Mouse (Mus musculus) hindbrain, embryonic 15.5 days (tissue): ENCODE results near the gene Zfp568. TPM values are rescaled to one million over a fixed set of nuclear protein-coding genes. Genes with fewer than 3 reads are reported as not detected.

Experiments
- ATAC-seq: fragments of 200-750 bp; cut with Nextera tagmentation; 2 replicates; pipeline ENCODE4 v1.8.0; 2017; ENCODE audit warnings: low read depth, moderate number of reproducible peaks, moderate TSS enrichment; ENCODE audit not compliant: low FRiP score
- H3K27ac ChIP-seq: fragments of 300-500 bp; sonication (generic); replicated peaks from 2 replicates; pipeline ENCODE4 v1.5.1; 2015; ENCODE audit warnings: mild to moderate bottlenecking, inconsistent platforms
- H3K27me3 ChIP-seq: fragments of 300-500 bp; sonication (generic); 2 replicates; pipeline ENCODE4 v1.6.1; 2015; ENCODE audit warnings: control low read depth, inconsistent platforms
- H3K36me3 ChIP-seq: fragments of 300-500 bp; sonication (generic); 2 replicates; pipeline ENCODE4 v1.6.1; 2015; ENCODE audit warnings: control low read depth, inconsistent platforms
- H3K4me1 ChIP-seq: fragments of 300-500 bp; sonication (generic); replicated peaks from 2 replicates; pipeline ENCODE4 v1.6.1; 2015; ENCODE audit warnings: control low read depth, inconsistent platforms
- H3K4me2 ChIP-seq: fragments of 300-500 bp; sonication (generic); 2 replicates; pipeline ENCODE4 v1.6.1; 2015; ENCODE audit warnings: moderate library complexity, mild to moderate bottlenecking, inconsistent platforms
- H3K4me3 ChIP-seq: fragments of 300-500 bp; sonication (generic); 2 replicates; pipeline ENCODE4 v1.5.1; 2015; ENCODE audit warnings: mild to moderate bottlenecking, inconsistent platforms
- H3K9ac ChIP-seq: fragments of 300-500 bp; sonication (generic); 2 replicates; pipeline ENCODE4 v1.6.1; 2015; ENCODE audit warnings: inconsistent platforms
- H3K9me3 ChIP-seq: fragments of 300-500 bp; sonication (generic); 2 replicates; pipeline ENCODE4 v1.6.1; 2016; ENCODE audit warnings: control low read depth, inconsistent platforms
- WGBS: fragments of 180-500 bp; shearing (Covaris S2); methylation state at CpG from one replicate; pipeline ENCODE4 v1.1.7; 2015; 5-methylcytosine and 5-hydroxymethylcytosine counted together
- polyA plus RNA-seq: library from polyadenylated mRNA; unstranded; fragments of >200 nt; fragmentation: Nextera tagmentation; extraction: Ambion mirVana; gene quantifications from 2 replicates; pipeline ENCODE4 v1.2.1, GENCODE M21; 2015

Zfp568 gene
- polyA plus RNA-seq, 1 experiment from 2014 or later, result 4.9 TPM

DNA sequence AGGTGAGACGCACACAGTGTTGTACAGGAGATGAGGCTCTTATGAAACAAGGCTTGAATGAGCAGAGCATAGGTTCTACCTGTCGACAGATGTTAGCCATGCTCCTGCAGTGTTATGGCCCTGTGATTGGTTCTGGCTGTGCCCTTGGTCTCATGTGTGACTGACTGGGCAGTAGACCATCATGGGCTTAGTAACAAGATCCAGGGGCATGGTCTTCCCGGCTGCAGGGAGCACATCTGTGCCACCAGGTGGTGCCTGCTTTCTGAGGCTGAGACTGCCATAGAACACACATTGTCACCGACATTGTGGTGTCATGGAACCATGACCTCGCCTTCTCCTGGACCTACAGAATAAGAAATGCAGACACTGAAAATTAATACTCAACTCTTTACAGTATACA is 41.6 kb downstream of the Zfp568 start:
- Histone ChIP-seq H3K4me1 (no peaks in the 10 kb centered on the region), H3K4me3 (no peak overlapping the region), H3K27ac (no peak overlapping the region), H3K9me3 (no peaks in the 10 kb centered on the region), H3K27me3 (no peaks in the 10 kb centered on the region), H3K4me2 (no peak overlapping the region), H3K36me3 (peaks cover 26% of the 10 kb centered on the region), H3K9ac (no peak overlapping the region)
- 80% methylated on average over 5 of the region's 5 CpGs for WGBS
- ATAC-seq, result no peak

DNA sequence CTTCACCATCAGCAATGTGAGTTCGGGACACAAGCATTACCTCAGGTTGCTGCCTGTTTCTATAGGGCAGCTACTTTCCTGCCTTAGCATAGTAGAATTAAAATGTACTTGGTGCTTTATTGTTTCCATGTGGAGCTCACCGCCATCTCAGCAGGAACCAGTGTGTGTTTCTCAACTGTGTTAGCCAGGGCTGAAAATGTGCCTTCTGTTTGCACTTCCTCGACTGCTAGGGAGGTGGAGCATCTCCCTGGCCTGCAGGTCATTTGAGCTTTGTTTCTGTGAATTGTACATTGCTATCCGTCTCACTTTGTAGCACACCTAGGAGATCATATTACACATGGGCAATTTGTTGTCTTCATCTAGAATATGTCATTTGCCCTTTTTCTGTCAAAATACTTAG is 43.6 kb downstream of the Zfp568 start:
- 69% methylated on average over 4 of the region's 4 CpGs for WGBS
- Histone ChIP-seq H3K4me1 (no peaks in the 10 kb centered on the region), H3K27me3 (no peaks in the 10 kb centered on the region), H3K36me3 (peaks cover 22% of the 10 kb centered on the region), H3K4me3 (no peak overlapping the region), H3K9me3 (no peaks in the 10 kb centered on the region), H3K4me2 (no peak overlapping the region), H3K9ac (no peak overlapping the region), H3K27ac (no peak overlapping the region)
- ATAC-seq, result no peak

GRCm38 (mm10) chr7:30028572-30028971 is 44.8 kb downstream of the Zfp568 start:
- Histone ChIP-seq H3K27me3 (no peaks in the 10 kb centered on the region), H3K9me3 (no peaks in the 10 kb centered on the region), H3K36me3 (peaks cover 10% of the 10 kb centered on the region), H3K27ac (no peak overlapping the region), H3K4me2 (no peak overlapping the region), H3K9ac (no peak overlapping the region), H3K4me1 (no peaks in the 10 kb centered on the region), H3K4me3 (no peak overlapping the region)
- ATAC-seq, result no peak
- WGBS, result 94% methylated on average over 3 of the region's 3 CpGs

- H3K4me1 ChIP-seq, result no peaks in the 10 kb centered on the region
- H3K27ac ChIP-seq, result no peak overlapping the region
- H3K4me2 ChIP-seq, result no peak overlapping the region
- H3K36me3 ChIP-seq, result peaks cover 11% of the 10 kb centered on the region; the same call in 1 of the 2 replicates
- no peak overlapping the region for H3K9ac ChIP-seq
- no peaks in the 10 kb centered on the region for H3K9me3 ChIP-seq
- no peaks in the 10 kb centered on the region for H3K27me3 ChIP-seq
- no peak overlapping the region for H3K4me3 ChIP-seq
- ATAC-seq, result no peak
- WGBS, result 38% methylated on average over 6 of the region's 6 CpGs
Observed at GRCm38 (mm10) chr7:30030677-30031076, 46.9 kb downstream of the Zfp568 start.

DNA sequence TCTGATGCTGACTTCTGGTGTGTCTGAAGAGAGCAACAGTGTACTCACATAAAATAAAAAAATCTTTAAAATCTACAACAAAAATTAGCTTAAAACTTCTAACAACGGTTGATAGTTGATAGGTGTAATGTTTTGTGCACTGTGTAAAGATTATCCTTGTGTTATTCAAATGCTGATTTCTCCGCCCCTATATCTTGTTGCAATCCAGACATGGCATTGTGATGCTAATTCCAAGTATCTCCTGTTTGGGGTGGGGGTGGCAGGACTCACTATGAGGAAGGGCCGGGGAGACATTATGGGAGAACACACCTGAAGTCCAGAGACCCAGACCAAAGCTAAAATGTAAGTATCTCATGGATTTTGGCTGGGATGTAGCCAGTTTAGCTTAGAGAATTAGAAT is 47.6 kb downstream of the Zfp568 start:
- Histone ChIP-seq H3K27ac (no peak overlapping the region), H3K9ac (no peak overlapping the region), H3K9me3 (no peaks in the 10 kb centered on the region), H3K4me3 (no peak overlapping the region), H3K4me2 (no peak overlapping the region), H3K36me3 (peaks cover 7% of the 10 kb centered on the region), H3K4me1 (no peaks in the 10 kb centered on the region), H3K27me3 (no peaks in the 10 kb centered on the region)
- no peak for ATAC-seq
- WGBS, result 72% methylated on average over 3 of the region's 3 CpGs

- Histone ChIP-seq H3K4me3 (no peak overlapping the region), H3K9me3 (no peaks in the 10 kb centered on the region), H3K4me1 (no peaks in the 10 kb centered on the region), H3K36me3 (peaks cover 33% of the 10 kb centered on the region), H3K9ac (no peak overlapping the region), H3K4me2 (no peak overlapping the region), H3K27ac (no peak overlapping the region), H3K27me3 (no peaks in the 10 kb centered on the region)
- ATAC-seq, result no peak
- WGBS, result 96% methylated on average over 12 of the region's 12 CpGs
Observed at GRCm38 (mm10) chr7:30034331-30034730, 50.6 kb downstream of the Zfp568 start.

GRCm38 (mm10) chr7:30044354-30044753 is 60.6 kb downstream of the Zfp568 start:
- Histone ChIP-seq H3K4me2 (no peak overlapping the region), H3K4me3 (no peak overlapping the region), H3K27ac (no peak overlapping the region), H3K4me1 (no peaks in the 10 kb centered on the region), H3K36me3 (peaks cover 28% of the 10 kb centered on the region), H3K9me3 (no peaks in the 10 kb centered on the region), H3K9ac (no peak overlapping the region), H3K27me3 (no peaks in the 10 kb centered on the region)
- WGBS, result 73% methylated on average over 9 of the region's 9 CpGs
- no peak for ATAC-seq

- 89% methylated on average over 4 of the region's 4 CpGs for WGBS
- Histone ChIP-seq H3K36me3 (0 out of 2 replicates have a peak, but pooled peaks cover 6% of the 10 kb centered on the region), H3K4me1 (peaks cover 16% of the 10 kb centered on the region), H3K9ac (no peak overlapping the region), H3K4me3 (no peak overlapping the region), H3K9me3 (no peaks in the 10 kb centered on the region), H3K27me3 (no peaks in the 10 kb centered on the region), H3K27ac (no peak overlapping the region), H3K4me2 (no peak overlapping the region)
- no peak for ATAC-seq
Observed at GRCm38 (mm10) chr7:30048126-30048525, 64.4 kb downstream of the Zfp568 start.

GRCm38 (mm10) chr7:30050882-30051548 is 67.3 kb downstream of the Zfp568 start, which contains the start of gene Zfp14:
Gene Zfp14 (minus strand): TSS chr7:30051380.
- Histone ChIP-seq H3K4me3 (peak within 1 kb of the TSS; percentile 70), H3K9me3 (no peaks in the 10 kb centered on the region), H3K4me1 (peaks cover 16% of the 10 kb centered on the region), H3K9ac (peak within 1 kb of the TSS; percentile 85), H3K27ac (peak within 1 kb of the TSS; percentile 95), H3K4me2 (peak within 1 kb of the TSS; percentile 73), H3K27me3 (no peaks in the 10 kb centered on the region), H3K36me3 (peaks cover 12% of the 10 kb centered on the region)
- under 1% methylated on average over 40 of the region's 40 CpGs for WGBS
- peak; percentile 99 for ATAC-seq

DNA sequence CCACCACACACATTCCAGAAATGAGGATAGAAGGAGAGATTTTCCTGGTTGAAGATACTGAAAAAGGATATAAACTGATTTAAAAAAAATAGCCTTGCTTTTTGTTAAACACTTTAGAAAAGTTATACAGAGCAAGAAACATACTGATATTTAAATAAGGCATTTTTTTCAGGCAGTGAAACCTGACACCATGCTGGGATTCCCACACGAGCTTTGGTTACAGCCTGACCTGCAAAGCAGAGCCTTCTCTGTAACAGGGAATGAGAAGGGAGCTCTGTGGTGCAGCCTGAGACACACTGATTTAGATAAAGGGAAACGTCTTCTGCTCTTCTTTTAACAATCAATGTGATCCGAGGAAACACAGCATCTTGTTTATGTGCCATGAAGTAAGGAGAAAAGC is 69.8 kb downstream of the Zfp568 start:
- no peak overlapping the region for H3K9ac ChIP-seq
- no peaks in the 10 kb centered on the region for H3K9me3 ChIP-seq
- no peaks in the 10 kb centered on the region for H3K27me3 ChIP-seq
- WGBS, result 14% methylated on average over 3 of the region's 3 CpGs
- H3K4me1 ChIP-seq, result peaks cover 16% of the 10 kb centered on the region
- H3K4me3 ChIP-seq, result no peak overlapping the region
- no peak for ATAC-seq
- H3K36me3 ChIP-seq, result peaks cover 22% of the 10 kb centered on the region
- no peak overlapping the region for H3K4me2 ChIP-seq
- no peak overlapping the region for H3K27ac ChIP-seq

DNA sequence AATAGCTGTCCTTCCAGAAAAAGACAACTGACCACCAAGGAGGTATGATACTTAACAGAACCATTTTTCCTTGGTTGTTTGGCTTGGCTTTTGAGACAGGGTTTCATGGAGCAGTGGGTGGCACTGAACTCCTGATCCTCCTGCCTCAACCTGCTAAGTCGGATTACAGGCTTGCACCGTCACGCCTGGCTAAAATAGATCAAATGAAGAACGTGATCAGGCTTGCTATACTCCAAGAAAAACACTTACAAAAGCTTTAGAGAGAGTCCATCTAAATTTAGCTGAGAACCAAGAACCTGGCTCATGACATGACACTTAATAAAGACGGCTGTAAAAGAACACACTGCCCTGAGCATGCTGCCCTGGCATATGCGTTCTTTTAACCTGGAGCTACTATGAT is 76.6 kb downstream of the Zfp568 start:
- H3K27me3 ChIP-seq, result no peaks in the 10 kb centered on the region
- H3K36me3 ChIP-seq, result peaks cover 61% of the 10 kb centered on the region
- no peak overlapping the region for H3K4me2 ChIP-seq
- H3K4me3 ChIP-seq, result no peak overlapping the region
- no peak overlapping the region for H3K27ac ChIP-seq
- ATAC-seq, result no peak
- WGBS, result 90% methylated on average over 6 of the region's 6 CpGs
- no peak overlapping the region for H3K9ac ChIP-seq
- H3K9me3 ChIP-seq, result no peaks in the 10 kb centered on the region
- H3K4me1 ChIP-seq, result no peaks in the 10 kb centered on the region

DNA sequence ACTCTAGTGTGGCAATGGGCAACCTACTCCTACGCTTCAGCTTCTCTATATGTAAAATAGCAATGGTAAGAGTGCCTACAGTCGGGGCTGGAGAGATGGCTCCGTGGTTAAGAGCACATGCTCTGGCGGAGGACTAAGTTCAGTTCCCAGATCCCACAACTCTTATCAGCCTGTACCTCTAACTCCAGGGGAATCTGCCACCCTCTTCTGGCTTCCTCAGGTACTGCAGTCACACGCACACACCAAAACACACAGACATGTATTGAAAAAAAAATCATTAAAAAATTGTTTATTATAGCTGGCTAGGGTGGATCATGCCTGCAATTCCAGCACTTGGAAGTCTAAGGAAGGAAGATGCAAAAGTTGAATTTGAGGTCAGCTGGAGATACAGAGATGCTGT is 78.7 kb downstream of the Zfp568 start:
- H3K27ac ChIP-seq, result no peak overlapping the region
- H3K27me3 ChIP-seq, result no peaks in the 10 kb centered on the region
- no peak for ATAC-seq
- 94% methylated on average over 5 of the region's 5 CpGs for WGBS
- H3K4me1 ChIP-seq, result no peaks in the 10 kb centered on the region
- H3K9ac ChIP-seq, result no peak overlapping the region
- H3K4me3 ChIP-seq, result no peak overlapping the region
- H3K9me3 ChIP-seq, result no peaks in the 10 kb centered on the region
- peaks cover 55% of the 10 kb centered on the region for H3K36me3 ChIP-seq
- no peak overlapping the region for H3K4me2 ChIP-seq

DNA sequence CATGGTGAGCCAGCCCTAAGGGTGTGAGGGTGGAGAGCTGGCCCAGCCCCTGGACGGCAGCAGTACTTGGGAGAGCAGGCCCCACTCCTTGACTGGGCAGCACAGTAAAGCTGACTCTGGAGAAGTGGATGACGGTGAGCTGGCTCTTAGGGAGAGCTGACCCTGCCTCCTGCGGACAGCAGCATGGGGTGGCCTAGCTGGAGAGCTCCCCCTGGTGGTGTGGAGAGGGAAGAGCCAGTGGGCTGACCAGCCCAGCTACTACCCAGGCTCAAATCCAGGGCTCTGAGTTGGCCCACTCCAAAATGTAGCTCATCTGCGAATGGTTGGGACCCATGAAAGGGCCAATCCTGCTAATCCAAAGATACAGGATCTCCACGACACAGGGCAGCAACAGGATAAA is 80.9 kb downstream of the Zfp568 start:
- 85% methylated on average over 5 of the region's 5 CpGs for WGBS
- no peak overlapping the region for H3K4me2 ChIP-seq
- H3K9me3 ChIP-seq, result no peaks in the 10 kb centered on the region
- H3K27ac ChIP-seq, result no peak overlapping the region
- no peaks in the 10 kb centered on the region for H3K4me1 ChIP-seq
- no peak overlapping the region for H3K4me3 ChIP-seq
- ATAC-seq, result no peak
- no peaks in the 10 kb centered on the region for H3K27me3 ChIP-seq
- no peak overlapping the region for H3K9ac ChIP-seq
- H3K36me3 ChIP-seq, result peaks cover 51% of the 10 kb centered on the region
